Mouse (Mus musculus): ENCODE measurements around the gene Ccdc92b. TPM values are rescaled to one million over a fixed set of nuclear protein-coding genes. Genes with fewer than 3 reads are reported as not detected.

Gene Ccdc92b
- total and polyA plus RNA-seq, 2 experiments = 0.06 to 0.09 TPM

GRCm38 (mm10) chr11:74619956-74620300, 523 bp downstream of the Ccdc92b start:
- Histone ChIP-seq H3K4me3 (ENCODE audit: insufficient read depth, low read depth, low read length) (no peak overlapping the region), H3K9ac (ENCODE audit: low read depth, low read length) (no peak overlapping the region), H3K4me1 (ENCODE audit: control insufficient read depth, insufficient read depth, low read length) (peaks cover 6% of the 10 kb centered on the region; the same call in 1 of the 2 replicates), H3K36me3 (ENCODE audit: control insufficient read depth, insufficient read depth, low read length) (no peaks in the 10 kb centered on the region), H3K79me2 (ENCODE audit: control insufficient read depth, insufficient read depth, low read length) (no peaks in the 10 kb centered on the region), H3K27me3 (ENCODE audit: control insufficient read depth, insufficient read depth, low read length) (peaks cover 6% of the 10 kb centered on the region; the same call in 1 of the 2 replicates), H3K27ac (replicated peaks; ENCODE audit: insufficient read depth, low read depth, low read length) (no peak overlapping the region)
- TF ChIP-seq CTCF (IDR thresholded peaks at IDR 0.05; ENCODE audit: low read depth, low read length) = no peak
- TF ChIP-seq POLR2A (IDR thresholded peaks at IDR 0.05; ENCODE audit: extremely low read depth, insufficient read depth, low read length) = no peak
- DNase-seq (ENCODE audit: extremely low read depth, low read depth, low spot score) = no peak
- WGBS = 8% methylated on average over 16 of the region's 16 CpGs

- WGBS = 74% methylated on average over 8 of the region's 8 CpGs
- Histone ChIP-seq H3K4me3 (ENCODE audit: insufficient read depth, low read depth, low read length) (no peak overlapping the region), H3K27me3 (ENCODE audit: control insufficient read depth, insufficient read depth, low read length) (peaks cover 6% of the 10 kb centered on the region; the same call in 1 of the 2 replicates), H3K4me1 (ENCODE audit: control insufficient read depth, insufficient read depth, low read length) (peaks cover 6% of the 10 kb centered on the region; the same call in 1 of the 2 replicates), H3K36me3 (ENCODE audit: control insufficient read depth, insufficient read depth, low read length) (no peaks in the 10 kb centered on the region), H3K79me2 (ENCODE audit: control insufficient read depth, insufficient read depth, low read length) (no peaks in the 10 kb centered on the region), H3K27ac (replicated peaks; ENCODE audit: insufficient read depth, low read depth, low read length) (no peak overlapping the region), H3K9ac (ENCODE audit: low read depth, low read length) (no peak overlapping the region)
- TF ChIP-seq POLR2A (IDR thresholded peaks at IDR 0.05; ENCODE audit: extremely low read depth, insufficient read depth, low read length) (no peak), CTCF (IDR thresholded peaks at IDR 0.05; ENCODE audit: low read depth, low read length) (no peak)
- no peak for DNase-seq (ENCODE audit: extremely low read depth, low read depth, low spot score)
These were observed 2.7 kb downstream of the Ccdc92b start for GRCm38 (mm10) chr11:74621974-74622669.

- no peak overlapping the region for H3K4me3 ChIP-seq (ENCODE audit: insufficient read depth, low read depth, low read length)
- no peak overlapping the region for H3K9ac ChIP-seq (ENCODE audit: low read depth, low read length)
- H3K27me3 ChIP-seq (ENCODE audit: control insufficient read depth, insufficient read depth, low read length) = peaks cover 6% of the 10 kb centered on the region; the same call in 1 of the 2 replicates
- WGBS = 28% methylated on average over 6 of the region's 6 CpGs
- TF ChIP-seq POLR2A (IDR thresholded peaks at IDR 0.05; ENCODE audit: extremely low read depth, insufficient read depth, low read length) (no peak), CTCF (IDR thresholded peaks at IDR 0.05; ENCODE audit: low read depth, low read length) (no peak)
- H3K36me3 ChIP-seq (ENCODE audit: control insufficient read depth, insufficient read depth, low read length) = no peaks in the 10 kb centered on the region
- no peak overlapping the region for H3K27ac ChIP-seq (replicated peaks; ENCODE audit: insufficient read depth, low read depth, low read length)
- DNase-seq (ENCODE audit: extremely low read depth, low read depth, low spot score) = peak; percentile 75
- H3K4me1 ChIP-seq (ENCODE audit: control insufficient read depth, insufficient read depth, low read length) = peaks cover 6% of the 10 kb centered on the region; the same call in 1 of the 2 replicates
- H3K79me2 ChIP-seq (ENCODE audit: control insufficient read depth, insufficient read depth, low read length) = no peaks in the 10 kb centered on the region
These were observed 4.3 kb downstream of the Ccdc92b start for GRCm38 (mm10) chr11:74623693-74624092.

- TF ChIP-seq CTCF (IDR thresholded peaks at IDR 0.05; ENCODE audit: low read depth, low read length) (no peak), POLR2A (IDR thresholded peaks at IDR 0.05; ENCODE audit: extremely low read depth, insufficient read depth, low read length) (no peak)
These were observed 5.9 kb downstream of the Ccdc92b start for GRCm38 (mm10) chr11:74625333-74625732.

GRCm38 (mm10) chr11:74627481-74627880, 8.1 kb downstream of the Ccdc92b start:
- H3K4me1 ChIP-seq (ENCODE audit: control insufficient read depth, insufficient read depth, low read length) = peaks cover 6% of the 10 kb centered on the region; the same call in 1 of the 2 replicates
- no peak overlapping the region for H3K4me3 ChIP-seq (ENCODE audit: insufficient read depth, low read depth, low read length)
- TF ChIP-seq CTCF (IDR thresholded peaks at IDR 0.05; ENCODE audit: low read depth, low read length) = no peak
- TF ChIP-seq POLR2A (IDR thresholded peaks at IDR 0.05; ENCODE audit: extremely low read depth, insufficient read depth, low read length) = no peak
- no peak overlapping the region for H3K9ac ChIP-seq (ENCODE audit: low read depth, low read length)
- no peaks in the 10 kb centered on the region for H3K79me2 ChIP-seq (ENCODE audit: control insufficient read depth, insufficient read depth, low read length)
- no peak for DNase-seq (ENCODE audit: extremely low read depth, low read depth, low spot score)
- no peaks in the 10 kb centered on the region for H3K36me3 ChIP-seq (ENCODE audit: control insufficient read depth, insufficient read depth, low read length)
- no peak overlapping the region for H3K27ac ChIP-seq (replicated peaks; ENCODE audit: insufficient read depth, low read depth, low read length)
- H3K27me3 ChIP-seq (ENCODE audit: control insufficient read depth, insufficient read depth, low read length) = no peaks in the 10 kb centered on the region
- WGBS = 68% methylated on average over 3 of the region's 3 CpGs

More at GRCm38 (mm10) chr11:74625333-74625732, 5.9 kb downstream of the Ccdc92b start:
- H3K4me1 ChIP-seq (ENCODE audit: control insufficient read depth, insufficient read depth, low read length) = peaks cover 6% of the 10 kb centered on the region; the same call in 1 of the 2 replicates
- DNase-seq (ENCODE audit: extremely low read depth, low read depth, low spot score) = no peak
- no peaks in the 10 kb centered on the region for H3K79me2 ChIP-seq (ENCODE audit: control insufficient read depth, insufficient read depth, low read length)
- H3K36me3 ChIP-seq (ENCODE audit: control insufficient read depth, insufficient read depth, low read length) = no peaks in the 10 kb centered on the region
- no peak overlapping the region for H3K4me3 ChIP-seq (ENCODE audit: insufficient read depth, low read depth, low read length)
- H3K9ac ChIP-seq (ENCODE audit: low read depth, low read length) = no peak overlapping the region
- no peaks in the 10 kb centered on the region for H3K27me3 ChIP-seq (ENCODE audit: control insufficient read depth, insufficient read depth, low read length)
- H3K27ac ChIP-seq (replicated peaks; ENCODE audit: insufficient read depth, low read depth, low read length) = no peak overlapping the region

All from liver, adult 2 months (tissue).